Mouse (Mus musculus) liver, adult (tissue): ENCODE data around the gene Csmd2.
A peak's percentile ranks its signal among the peaks of the same experiment; 100 is the strongest.

ENCODE experiments used
- GATA4 ChIP-seq: IDR thresholded peaks from 2 replicates; pipeline ENCODE4 v1.6.1; 2014; ENCODE audit warnings: mild to moderate bottlenecking, low read length; ENCODE audit not compliant: insufficient replicate concordance

The Csmd2 gene

DNA sequence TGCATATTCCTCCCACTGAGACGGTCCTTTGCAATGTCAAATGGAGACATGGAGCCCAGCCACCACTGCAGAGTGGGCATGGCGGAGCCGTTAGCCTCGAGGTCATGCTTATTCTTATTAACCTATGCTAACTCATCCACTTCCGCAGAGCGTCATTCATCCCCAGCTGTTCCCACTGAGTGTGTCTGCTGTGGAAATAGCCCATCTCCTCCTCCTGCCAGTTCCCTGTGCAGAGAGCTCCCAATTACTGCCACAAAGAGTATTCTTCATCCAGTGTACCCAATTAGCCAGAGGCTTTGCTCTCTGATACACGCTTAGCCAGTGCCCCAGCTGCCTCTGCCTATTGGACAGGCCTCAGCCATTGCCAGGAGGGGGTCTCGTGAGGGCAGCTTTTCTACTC, 504.4 kb downstream of the Csmd2 start:
- no peak for TF ChIP-seq GATA4

DNA sequence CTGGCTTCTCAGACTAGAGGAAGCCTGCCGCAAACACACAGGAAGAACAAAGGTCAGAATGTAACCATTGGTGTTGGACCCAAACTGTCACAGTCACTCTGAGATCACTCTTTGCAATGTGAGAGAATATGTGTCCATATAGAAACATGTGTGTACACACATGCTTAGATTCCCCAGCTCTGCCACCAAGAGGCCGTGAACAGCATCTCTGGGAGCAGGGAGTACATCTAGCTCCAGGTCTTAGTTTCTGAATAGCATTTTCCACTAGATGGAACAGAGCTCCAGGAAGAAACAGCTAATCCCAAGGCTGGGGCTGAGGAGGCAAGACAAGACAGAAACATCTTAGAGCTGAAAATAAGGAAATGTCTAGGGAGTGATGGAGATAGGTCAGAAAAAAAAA, 512.3 kb downstream of the Csmd2 start:
- TF ChIP-seq GATA4: no peak

DNA sequence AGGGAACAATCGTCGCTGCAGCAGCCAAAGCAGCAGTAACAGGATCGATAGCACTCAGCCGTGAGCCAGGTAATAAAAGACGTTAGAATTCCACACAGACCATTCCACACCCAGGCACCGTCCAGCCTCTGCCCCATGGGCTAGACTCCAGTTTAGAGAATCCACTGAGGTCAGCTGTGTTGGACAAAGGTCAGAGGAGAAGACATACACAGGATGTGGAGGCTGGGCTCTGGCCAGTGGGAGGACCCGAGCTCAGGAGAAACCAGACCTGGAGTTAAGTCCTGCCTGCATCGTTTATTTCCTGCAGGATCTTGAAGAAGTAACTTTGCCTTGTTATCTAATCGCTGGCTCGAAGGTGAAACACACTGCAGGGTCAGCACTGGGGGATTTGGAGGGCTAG, 519.2 kb downstream of the Csmd2 start:
- TF ChIP-seq GATA4: no peak

DNA sequence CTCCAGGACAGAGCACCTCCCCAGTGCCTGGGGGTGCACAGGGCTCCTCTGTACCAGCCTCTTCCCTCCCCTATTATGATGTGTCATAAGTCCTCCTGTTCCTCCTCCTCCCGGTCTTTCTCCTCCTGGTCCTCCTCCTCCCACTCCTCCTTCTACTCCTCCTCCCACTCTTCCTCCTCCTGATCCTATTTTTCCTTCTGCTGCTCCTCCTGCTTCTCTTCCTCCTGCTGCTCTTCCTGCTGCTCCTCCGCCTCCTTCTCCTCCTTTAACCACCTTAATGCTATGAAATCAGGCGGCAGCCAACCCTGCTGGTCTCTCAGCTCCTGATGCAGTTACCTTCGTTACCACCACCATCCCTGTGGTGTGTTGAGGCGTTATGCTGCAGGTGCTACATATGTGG, 522.2 kb downstream of the Csmd2 start:
- TF ChIP-seq GATA4: no peak

DNA sequence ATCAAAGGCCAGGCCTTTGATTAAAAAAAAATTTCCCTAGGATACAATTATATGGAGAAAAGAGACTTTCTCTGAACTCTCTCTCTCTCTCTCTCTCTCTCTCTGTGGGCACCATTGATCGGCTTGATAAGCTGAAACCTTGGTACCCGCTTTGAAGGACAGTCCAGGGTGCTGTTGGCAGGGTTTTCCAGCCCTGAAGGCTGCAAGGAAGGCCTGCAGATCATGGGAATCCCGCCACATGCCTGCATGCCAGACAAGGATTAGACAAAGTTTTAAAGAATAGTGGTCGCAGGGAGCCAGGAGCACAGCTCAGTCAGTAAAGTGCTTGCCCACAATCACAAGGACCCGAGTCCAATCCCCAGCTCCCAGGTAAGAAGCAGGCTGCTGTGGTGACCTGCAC, 526.8 kb downstream of the Csmd2 start:
- no peak for TF ChIP-seq GATA4

DNA sequence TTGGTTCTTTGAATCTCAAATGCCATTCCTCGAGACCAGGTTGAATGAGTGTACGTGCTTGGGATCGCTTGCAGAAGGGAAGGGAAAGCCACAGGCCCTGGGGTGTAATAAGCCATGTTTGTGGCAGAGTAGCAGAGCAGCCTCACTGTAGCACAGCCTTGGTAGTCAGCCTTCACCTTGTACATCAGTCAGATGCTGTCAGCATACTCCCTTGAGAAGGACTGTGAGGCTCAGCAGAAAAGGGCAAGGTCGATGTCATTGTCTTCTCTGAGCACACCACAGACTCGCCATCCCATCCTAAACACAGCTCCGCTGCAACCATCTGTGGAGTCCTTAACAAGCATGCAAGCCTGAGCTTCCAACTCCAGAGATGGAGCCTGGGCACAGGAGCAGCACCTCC, 533.6 kb downstream of the Csmd2 start:
- TF ChIP-seq GATA4: no peak

DNA sequence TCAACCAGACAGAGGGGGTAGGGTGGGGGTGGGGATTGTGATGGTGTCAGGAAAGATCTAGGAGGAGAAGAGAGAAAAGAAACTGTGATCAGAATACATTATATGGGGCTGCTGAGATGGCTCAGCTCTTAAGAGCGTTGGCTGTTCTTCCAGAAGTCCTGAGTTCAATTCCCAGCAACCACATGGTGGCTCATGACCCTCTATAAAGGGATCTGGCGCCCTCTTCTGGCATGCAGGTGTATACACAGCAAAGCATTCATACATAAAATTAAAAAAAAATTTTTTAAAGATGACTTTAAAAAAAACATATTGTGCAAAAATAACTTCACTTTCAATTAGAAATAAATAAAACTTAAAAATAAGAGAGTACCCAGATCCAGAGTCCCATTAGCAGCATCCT, 555.7 kb downstream of the Csmd2 start:
- TF ChIP-seq GATA4: no peak

DNA sequence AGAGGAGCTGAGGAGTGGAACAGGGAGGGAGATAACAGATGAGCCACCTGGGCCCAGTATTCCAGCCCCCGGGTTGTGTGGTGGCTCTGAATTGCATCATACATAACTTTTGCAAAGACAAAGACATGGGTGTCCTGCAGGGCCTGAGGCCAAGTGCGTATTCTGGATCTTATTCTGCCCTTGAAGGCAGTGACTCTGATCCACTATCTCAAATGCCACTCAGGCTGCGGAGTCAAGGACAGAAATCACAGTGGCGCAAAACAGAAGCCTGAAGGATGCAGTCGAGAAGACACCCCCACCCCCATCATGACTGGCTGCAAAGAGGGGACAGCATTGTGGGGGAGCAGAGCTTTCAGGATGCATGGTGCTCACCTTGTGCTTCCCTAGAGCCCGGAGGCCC, 563.1 kb downstream of the Csmd2 start:
- no peak for TF ChIP-seq GATA4

DNA sequence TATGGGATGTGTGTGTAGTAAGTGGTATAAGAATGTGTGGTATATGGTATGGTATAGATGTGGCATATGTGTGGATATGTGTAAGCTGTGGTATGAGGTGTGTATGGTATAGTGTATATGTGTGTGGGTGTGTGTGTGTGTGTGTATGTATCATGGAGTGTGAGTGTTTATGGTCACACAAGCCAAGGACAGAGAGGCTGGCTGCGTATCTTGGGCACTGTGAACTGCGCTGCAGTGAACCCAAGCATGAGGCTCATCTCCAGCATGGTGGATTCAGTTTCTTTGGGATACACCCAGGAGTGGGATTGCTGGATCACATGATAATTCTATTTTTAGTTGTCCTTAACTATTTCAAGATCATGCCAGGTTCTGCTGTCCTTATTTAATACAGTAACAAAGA, 566.5 kb downstream of the Csmd2 start:
- TF ChIP-seq GATA4: no peak

DNA sequence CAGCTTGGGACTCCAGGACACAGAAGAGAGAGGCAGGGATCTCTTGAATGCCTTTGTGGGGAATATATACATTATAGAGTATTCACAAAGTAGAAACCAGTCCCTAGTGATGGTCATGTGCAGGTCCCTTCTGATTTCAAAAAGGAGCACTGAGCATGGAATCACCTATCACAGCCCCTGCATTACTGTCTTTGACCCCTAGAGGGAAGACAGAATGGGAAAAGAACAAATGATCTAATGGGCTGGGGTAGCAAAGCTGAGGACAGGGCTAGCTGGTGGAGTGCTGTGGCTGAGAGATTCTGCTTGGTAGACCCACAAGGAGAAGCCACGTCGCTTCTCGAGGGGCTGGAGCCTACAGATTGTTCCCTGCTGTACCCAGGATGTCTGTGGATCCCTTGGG, 572.7 kb downstream of the Csmd2 start:
- TF ChIP-seq GATA4: no peak

DNA sequence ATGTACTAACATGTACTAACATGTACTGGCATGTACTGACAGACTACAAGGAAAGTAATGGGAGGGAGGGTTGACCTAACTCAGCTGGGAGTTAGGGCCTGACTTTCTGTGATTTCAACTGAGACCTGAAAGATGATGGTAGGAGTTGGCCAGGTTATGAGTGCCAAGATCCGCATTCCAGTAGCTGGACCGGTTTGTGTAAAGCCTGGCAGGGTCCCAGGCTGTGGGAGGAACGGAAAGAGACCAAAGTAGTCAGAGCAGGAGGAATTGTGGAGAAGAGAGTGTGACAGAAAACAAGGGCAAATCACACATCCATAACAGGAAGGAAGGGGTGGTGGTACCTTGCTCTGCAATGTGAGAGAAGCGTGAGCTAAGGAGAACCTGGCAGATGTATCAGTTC, 588.2 kb downstream of the Csmd2 start:
- no peak for TF ChIP-seq GATA4

DNA sequence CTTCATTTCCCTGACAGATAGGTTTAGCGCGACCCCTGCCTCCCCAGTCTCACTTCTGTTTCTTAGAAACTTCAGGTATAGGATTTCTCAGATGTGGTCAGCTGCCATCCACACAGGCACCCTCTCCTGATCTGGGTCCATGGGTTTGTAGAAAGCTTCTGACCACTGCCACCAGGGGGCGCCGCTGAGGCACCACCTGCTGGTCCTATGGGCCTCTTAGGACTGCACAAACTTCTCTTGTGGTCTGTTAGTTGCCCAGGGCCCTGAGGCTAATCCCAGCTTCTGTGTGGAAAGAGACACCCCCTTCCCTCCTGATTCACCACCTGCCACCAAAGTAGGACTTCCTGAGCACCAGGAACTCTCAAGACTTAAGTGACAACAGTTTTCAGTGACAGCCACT, 591.5 kb downstream of the Csmd2 start:
- TF ChIP-seq GATA4: no peak

DNA sequence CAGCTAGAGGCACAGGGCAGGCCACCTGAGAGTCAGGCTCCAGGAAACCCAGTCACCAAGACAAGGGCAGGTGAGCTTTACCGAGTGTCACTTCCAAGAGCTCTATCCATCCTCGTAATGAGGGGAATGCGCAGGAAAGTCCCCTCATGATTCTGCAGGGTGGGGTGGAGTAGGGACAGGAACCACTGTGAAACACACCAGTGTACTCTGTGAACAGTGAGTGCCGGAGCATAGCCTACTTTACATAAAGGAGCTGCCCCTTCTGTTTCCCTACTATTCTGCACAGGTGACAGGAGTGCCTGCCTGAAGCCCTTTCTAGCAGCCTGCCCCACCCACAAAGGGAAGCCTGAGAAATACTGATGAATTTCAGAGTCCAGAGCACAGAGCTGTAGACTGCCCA, 605.6 kb downstream of the Csmd2 start:
- no peak for TF ChIP-seq GATA4

DNA sequence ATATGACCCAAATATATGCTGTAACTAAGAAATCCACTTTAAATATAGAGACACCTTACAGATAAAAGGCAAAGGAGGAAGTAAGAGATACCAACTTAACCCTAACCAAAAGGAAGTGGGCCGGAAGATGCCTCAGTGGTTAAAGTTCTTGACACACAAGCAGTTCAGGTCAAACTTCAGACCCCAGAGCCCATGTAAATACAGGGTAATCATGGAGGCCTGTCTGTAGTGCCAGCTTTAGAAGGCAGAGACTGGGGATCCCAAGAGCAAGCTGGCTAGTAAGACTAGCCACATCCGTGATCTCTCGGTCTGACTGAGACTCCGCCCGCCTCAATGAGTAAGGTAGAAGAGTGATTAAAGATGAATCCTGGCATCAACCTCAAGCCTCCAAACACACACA, 606.4 kb downstream of the Csmd2 start:
- no peak for TF ChIP-seq GATA4

DNA sequence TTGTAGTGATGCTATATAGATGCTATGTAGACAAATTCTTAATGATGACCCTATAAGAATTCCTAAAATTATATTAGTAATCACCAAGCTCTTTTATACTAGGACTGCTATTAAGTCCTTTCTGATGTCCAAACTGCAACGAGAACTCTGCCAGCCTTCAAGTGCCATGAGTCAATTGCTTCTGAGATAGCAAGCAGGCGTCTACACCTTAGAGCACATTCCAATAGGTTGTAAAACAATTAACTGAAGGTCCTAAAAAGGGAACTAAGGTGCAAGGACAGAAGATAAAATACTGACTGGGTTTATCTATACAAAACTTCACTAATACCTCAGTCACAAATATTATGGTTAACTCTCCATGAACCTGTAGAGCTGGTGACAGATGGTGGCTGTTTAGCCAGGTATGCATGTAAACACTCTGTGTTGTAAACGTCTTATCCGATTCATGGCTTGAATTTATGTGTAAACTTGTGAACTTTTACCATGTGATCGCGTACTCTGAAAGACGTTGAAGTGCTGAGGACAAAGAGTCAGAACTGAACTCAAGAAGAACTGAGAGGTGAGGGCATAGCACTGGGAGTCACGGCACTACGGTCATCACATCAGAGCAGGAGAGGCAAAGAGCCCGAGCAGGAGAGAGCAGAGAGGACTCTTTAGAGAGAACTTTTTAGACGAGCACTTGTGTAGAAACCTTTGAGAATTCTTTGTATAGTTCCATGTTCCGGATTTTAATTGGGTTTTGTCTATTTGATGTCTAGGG, 610.3 kb downstream of the Csmd2 start:
- no peak for TF ChIP-seq GATA4

DNA sequence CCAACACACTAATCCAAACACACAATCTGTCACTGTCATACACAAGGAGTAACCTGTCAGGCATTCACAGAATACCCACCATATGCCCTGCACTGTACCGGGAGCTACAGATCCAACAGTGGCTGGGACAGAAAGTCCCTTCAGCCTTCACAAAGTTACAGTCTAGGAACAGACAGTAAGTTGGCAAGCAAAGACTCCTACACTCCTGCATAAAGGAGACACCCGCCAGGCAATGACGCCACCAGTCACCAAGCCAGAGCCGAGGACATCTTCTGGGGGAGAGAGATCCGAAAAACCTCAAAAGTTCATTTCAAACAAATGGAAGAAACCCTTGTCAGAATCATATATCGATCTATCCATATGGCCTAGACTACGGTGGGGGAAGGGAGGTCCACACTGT, 618.9 kb downstream of the Csmd2 start:
- TF ChIP-seq GATA4: no peak

DNA sequence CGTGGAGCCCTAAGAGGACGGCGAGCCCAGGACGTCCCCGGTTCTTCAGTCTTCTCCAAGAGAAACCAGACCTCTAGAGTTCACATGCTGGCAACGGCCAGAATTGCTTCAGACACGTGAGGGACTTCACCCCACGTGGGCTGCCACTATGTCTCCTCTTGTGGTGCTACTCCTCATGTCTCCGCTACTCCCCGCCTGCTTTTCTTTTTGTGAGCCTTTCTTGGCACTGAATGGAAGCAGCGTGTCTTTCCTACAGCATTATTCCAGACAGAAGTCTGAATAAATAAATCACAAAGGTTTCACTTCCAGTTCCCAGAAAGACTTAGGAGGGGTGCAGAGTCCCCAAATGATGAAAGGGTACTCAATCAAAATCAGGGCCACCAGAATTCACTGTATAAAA, 620.0 kb downstream of the Csmd2 start:
- no peak for TF ChIP-seq GATA4

DNA sequence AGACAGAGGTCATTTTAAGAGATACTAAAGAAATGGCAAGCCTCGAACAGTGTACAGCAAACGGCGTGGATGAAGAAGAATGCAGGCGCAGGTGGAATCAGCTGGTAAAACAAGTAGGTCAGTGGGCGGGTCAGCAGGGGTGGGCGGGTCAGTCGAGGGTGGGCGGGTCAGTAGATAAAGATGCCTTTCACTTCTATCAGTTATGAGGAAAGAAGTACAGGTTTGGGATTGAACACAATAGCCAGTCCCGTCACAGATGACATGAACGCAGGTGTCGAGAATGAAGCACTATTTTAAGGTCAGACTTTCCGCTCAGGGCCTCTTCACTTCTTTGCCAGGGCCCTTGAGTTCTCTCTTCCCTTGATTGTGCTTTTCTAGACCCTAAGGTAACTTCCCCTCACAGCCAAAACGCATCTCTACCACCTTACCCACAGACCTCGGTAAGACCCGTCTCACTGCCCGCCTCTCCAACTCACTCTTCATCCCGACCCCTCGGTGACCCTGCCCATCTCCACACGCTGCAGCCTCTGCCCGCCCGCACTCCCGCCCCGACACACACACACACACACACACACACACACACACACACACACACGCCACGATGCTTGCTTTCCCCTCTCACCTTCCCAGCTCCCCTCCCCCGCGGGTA, 621.7 kb downstream of the Csmd2 start:
- TF ChIP-seq GATA4: no peak

DNA sequence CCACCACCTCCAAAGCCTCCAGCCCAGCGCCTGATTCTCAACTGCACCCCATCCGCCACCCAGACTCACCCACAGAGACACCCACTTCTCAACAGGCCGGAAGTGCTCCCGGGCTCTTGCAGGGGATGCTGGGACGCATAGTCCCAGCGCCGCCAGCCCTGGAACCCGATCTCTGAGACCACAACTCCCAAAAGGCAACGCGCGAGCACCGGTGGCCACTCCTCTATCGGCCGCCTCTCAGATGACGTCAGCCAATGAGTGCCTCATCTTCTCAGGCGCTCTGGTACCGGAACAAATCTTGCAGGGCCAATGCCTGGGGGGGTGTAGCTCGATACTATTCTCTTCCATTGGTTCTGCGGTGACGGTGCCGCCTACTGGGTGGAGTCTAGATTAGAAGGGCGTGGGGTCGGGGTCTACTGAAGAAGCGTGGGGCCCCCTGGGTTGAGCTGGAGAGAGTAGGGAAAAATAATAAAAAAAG, 622.3 kb downstream of the Csmd2 start, which contains the start of gene Zscan20:
Gene Zscan20 (minus strand): TSS at position 174 of the 478 bp plus-strand sequence.
- TF ChIP-seq GATA4: peak; percentile 75; the same call in 1 of the 2 replicates
